Mouse (Mus musculus) urinary bladder, postnatal 10 days (tissue): Measurements from ENCODE around the gene Adck1.
A peak's percentile ranks its signal among the peaks of the same experiment; 100 is the strongest.
"Not testable (repeated sequence)": the region's sequence is repeated elsewhere in the genome, so short reads cannot be mapped to it uniquely, and the experiment has no call there.

ENCODE experiments used
- DNase-seq: peaks from one replicate; pipeline ENCODE4 v3.0.0; 2022; ENCODE audit warnings: low spot score

Adck1 gene

GRCm38 (mm10) chr12:88360441-88361119 is at the start of gene Adck1:
Gene Adck1, plus strand, starts transcription at chr12:88360554.
- DNase-seq, result peak; percentile 52

- DNase-seq, result no peak
Measured at GRCm38 (mm10) chr12:88314556-88314955, 45.8 kb upstream of the Adck1 start.

- not testable (repeated sequence) for DNase-seq
Measured at GRCm38 (mm10) chr12:88323926-88324325, 36.4 kb upstream of the Adck1 start, which contains the start of gene Gm5039. Gene Gm5039, minus strand, starts transcription at chr12:88324026.

GRCm38 (mm10) chr12:88336662-88337413 is 23.5 kb upstream of the Adck1 start:
- not testable (repeated sequence) for DNase-seq

DNA sequence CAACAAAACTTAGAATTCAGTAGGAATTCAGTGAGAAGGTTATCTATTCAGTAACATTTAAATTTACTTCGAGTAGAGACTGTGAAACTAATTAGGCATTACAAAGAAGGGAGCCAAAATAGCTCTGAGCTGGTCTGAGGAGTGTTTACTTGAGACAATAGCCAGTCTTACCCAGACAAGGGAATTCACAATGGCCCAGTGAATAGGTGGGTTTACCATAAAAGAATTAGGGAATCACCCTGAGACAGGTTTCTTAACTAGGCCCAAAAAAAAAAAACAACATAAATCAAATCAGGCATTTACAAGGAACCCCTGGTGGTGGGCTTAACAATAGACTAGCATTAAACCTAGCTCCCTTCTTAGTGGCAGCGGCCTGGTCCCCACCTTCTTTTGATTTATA is 19.1 kb upstream of the Adck1 start:
- DNase-seq, result not testable (repeated sequence)

- no peak for DNase-seq
Measured at GRCm38 (mm10) chr12:88354182-88354702, 6.1 kb upstream of the Adck1 start.

DNA sequence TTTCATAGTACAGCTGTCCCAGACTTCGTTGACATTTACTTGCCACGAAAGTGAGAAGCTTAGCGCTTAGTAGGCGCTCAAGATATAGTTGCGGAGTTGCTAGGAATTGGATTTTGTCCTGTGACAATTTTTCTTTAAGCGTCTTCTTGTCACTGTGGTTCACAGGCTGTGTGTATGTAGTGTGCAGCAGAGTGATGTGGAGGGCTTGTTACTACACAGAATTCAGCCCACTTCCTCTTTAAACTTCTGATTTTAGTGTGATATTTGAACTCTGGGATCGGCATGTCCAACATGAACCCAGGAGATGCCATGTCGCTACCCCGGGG is 729 bp downstream of the Adck1 start:
- DNase-seq, result no peak

- DNase-seq, result no peak
Measured at GRCm38 (mm10) chr12:88367673-88368072, 7.3 kb downstream of the Adck1 start.

GRCm38 (mm10) chr12:88368618-88369017 is 8.3 kb downstream of the Adck1 start:
- DNase-seq, result no peak

GRCm38 (mm10) chr12:88369690-88370089 is 9.3 kb downstream of the Adck1 start:
- DNase-seq, result not testable (repeated sequence)

GRCm38 (mm10) chr12:88370321-88370720 is 10.0 kb downstream of the Adck1 start:
- not testable (repeated sequence) for DNase-seq

DNA sequence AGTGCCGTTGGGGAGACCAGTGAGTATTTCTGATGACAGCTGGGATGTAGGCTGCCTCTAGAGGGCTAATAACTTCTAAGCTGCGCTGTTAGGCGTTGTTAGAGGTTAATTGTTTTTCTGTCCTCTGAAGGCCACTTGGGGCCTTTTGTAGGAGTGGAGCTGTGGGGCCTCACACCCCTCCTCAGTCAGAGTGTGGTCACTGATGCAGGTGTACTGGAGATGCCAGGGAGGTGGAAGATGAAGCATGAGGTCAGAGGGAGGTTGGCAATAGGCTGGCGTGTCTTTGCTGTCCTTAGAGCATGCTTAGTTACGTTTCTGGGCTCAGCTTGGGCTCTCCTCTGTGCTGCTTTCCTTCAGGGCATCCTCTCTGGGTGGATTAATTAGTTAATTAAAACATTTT is 11.7 kb downstream of the Adck1 start:
- no peak for DNase-seq

DNA sequence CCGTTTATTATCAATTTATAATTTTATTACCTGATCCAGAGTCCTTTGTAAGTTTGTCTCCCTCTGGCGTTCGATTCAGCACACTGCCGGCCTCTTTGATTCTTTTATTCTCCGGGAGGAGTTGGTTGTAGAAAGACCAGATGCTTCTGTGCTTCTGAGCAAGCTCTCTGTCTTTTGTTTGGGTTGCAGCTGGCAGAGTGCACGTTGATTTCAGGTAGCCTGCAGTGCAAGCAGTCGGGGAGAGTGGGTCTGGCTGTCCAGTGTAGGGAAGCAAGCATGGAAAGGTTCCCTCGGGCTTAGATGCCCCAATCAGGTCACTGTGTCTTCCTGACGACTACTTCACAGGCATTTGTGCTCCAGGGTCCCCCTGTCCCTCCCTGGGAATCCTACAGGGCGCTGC is 16.5 kb downstream of the Adck1 start:
- no peak for DNase-seq

- no peak for DNase-seq
Measured at GRCm38 (mm10) chr12:88378256-88378655, 17.9 kb downstream of the Adck1 start.

DNA sequence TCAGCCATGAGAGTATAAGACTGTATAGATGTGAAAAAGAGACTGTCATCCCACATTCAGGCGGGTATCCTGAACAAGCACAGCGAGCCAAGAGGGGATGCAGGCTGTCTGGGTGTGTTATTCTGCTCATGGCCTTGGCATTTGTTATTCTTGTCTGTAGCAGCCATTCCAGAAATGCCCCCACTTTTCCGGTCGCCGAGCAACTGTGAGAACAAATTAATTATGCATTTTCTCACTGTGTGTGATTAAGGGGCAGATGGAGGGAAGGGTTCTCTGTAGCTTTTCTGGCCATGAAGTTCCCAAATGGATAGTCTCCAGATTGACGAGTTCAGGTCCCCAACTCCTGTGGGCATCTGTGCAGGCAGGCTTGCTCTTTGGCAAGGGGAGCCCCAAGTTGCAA is 28.5 kb downstream of the Adck1 start:
- no peak for DNase-seq

- no peak for DNase-seq
Measured at GRCm38 (mm10) chr12:88398658-88399057, 38.3 kb downstream of the Adck1 start.

GRCm38 (mm10) chr12:88403541-88403940 is 43.2 kb downstream of the Adck1 start:
- no peak for DNase-seq

DNA sequence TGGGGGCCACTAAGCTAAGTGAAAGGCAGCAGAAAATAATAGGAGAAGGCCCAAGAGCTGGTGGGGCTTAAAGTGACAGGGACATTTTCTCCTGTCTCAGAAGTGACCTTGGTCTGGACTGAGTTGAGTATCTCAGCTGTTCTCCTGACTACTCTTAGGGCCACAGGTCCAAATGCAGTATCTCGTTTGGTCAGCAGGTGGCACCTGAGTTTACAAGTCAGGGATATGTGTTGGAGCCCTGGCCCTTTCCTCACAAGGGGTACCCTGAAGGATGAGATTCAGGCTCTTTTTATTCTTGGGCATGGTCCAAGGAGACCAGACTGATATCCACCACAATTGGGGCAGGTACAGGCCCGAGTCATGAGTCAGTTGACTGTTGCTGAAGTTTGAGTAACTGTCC is 44.8 kb downstream of the Adck1 start:
- DNase-seq, result no peak

DNA sequence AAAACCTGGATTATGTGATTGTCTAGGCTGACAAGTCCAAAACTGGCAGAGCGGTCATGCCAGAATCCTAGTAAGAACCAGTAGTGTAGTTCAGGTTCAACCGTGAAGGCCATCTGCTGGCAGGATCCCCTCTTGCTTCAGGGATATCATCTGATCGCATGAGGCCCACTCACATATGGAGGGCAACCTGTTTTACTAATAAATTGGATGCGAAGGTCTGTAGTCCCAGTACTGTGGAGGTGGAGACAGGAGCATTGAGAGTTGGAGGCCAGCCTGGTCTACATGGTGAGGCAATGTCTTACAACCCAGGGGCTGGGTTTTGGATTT is 47.6 kb downstream of the Adck1 start:
- DNase-seq, result no peak

- no peak for DNase-seq
Measured at GRCm38 (mm10) chr12:88408323-88409047, 48.1 kb downstream of the Adck1 start.

DNA sequence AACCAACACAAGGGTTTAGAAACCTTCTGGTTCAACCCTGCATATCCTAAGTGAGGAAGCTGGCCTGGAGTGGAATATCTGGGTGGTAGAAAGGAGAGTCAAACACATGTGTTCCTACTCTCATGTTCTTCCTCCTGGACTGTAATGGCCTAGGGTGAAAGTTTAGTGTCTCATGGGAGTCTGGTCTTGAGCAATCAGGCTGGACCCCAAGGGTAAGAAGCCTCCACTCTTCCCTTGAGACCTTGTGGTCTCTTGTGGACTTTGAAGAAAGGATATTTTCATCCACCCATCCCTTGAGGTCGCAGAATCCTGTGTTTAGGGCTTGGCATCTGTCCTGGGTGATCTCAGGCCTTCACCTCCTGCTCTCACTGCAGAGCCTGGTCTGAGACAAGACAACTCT is 52.9 kb downstream of the Adck1 start:
- no peak for DNase-seq

DNA sequence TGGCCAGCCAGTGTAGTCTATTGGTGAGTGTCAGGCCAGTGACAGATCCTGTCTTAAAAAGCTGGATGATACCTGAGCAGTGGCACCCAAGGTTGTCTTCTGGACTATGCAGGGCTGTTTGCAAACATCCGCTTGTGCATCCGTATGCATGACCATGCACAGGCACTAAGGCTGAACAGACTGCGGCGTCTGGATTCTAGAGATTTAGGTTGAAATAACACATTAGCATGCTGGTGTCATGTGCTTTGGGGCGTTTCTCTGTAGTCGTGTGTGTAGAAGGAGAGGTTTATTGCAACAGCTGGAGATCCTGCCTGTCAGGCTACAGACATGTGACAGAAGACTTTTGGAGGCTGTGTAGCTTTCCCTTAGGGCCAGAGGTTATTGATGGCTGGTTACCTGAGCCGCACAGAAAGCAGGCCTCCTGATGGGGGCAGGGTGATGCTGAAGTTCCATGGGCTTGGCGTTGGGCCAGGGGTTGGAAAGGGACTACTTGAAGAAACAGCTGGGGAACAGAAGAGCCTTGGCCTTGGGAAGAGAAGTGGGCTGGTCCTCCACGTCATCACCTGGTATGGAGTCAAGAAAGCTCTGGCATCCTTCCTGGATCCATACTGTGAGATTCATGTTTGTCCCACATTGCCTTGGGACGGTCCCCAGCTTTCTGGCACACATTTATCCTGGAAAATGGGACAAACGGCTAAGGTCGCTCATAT is 59.7 kb downstream of the Adck1 start:
- no peak for DNase-seq
